Mouse (Mus musculus) brain, embryonic 14.5 days (tissue): ENCODE results near the gene Ptgis. TPM values are rescaled to one million over a fixed set of nuclear protein-coding genes. Genes with fewer than 3 reads are reported as not detected.

ENCODE experiments used
- DNase-seq: peaks from one replicate; pipeline ENCODE4 v3.0.0-alpha.2; 2011; ENCODE audit warnings: low read depth
- CTCF ChIP-seq: fragments of 200-500 bp; IDR thresholded peaks from 2 replicates; pipeline ENCODE4 v1.5.1; 2012; ENCODE audit warnings: inconsistent platforms, mild to moderate bottlenecking, moderate library complexity, borderline replicate concordance; ENCODE audit not compliant: insufficient read depth, insufficient read length; ENCODE audit errors: extremely low read depth
- POLR2A ChIP-seq: fragments of 200-500 bp; IDR thresholded peaks from 2 replicates; pipeline ENCODE4 v1.6.1; 2012; ENCODE audit warnings: mild to moderate bottlenecking, inconsistent platforms, borderline replicate concordance; ENCODE audit not compliant: poor library complexity, insufficient read depth, insufficient read length, severe bottlenecking; ENCODE audit errors: extremely low read depth
- polyA plus RNA-seq: library from polyadenylated mRNA; depleted of rRNA; stranded (reverse); fragments of >200 nt; gene quantifications from 2 replicates; pipeline ENCODE4 v1.2.3, GENCODE M21; 2012

Ptgis gene
- polyA plus RNA-seq, 1 experiment = 6.1 TPM

DNA sequence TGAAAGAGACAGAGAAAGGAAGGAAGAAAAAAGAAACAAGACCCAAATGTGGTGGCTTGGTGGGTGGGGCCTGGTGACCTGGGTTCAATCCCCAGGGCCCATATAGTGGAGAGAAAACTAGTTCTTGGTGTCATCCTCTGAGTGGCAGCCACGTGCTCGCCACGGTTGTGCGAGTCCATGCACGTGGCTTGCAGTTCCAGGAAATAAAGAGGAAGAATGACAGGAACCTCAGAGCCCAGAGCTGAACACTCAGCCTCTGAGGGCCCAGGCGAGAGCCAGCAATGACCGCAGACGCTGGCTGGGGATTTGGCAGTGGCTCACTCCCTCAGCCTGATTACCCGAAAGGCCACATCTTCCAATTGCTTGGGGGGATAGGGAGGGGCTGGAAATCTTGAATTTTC lies 30.7 kb upstream of the Ptgis start:
- TF ChIP-seq POLR2A = no peak
- no peak for TF ChIP-seq CTCF
- no peak for DNase-seq

DNA sequence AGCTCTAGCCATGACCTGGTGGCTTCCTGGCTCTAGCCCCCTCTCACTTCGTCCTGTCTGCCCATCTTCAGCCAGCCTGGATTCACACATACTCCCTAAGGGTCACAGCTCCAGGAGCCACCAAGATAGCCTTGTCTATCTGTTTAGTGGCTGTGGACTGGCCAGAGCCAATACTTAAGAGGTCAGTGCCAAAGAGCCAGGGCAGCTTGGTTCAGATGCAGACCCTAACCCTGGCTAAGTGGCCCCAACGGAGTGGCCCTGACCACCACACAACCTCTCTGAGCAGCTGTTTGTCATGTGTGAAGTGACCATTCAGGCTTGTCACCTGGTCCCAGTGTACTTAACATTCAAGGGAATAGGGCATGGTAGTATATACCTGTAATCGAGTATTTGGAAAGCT lies 30.1 kb upstream of the Ptgis start:
- TF ChIP-seq CTCF (no peak), POLR2A (no peak)
- DNase-seq = no peak

DNA sequence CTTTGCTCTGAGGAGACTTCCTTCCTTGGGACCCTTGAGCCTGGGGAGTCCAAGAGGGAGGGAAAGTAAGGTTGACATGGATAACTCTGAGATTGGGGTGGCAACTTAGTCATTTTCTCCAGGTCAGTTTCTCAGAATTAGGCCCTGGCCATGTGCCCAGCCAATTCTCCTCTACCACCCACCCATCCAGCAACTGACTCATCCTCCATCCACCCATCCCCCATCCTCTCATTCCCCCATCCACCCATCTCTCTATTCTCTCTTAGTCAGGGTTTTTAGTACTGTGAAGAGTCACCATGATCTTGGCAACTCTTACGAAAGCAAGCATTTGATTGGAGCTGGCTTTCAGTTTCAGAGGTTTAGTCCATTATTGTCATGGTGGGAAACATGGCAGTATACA lies 28.3 kb upstream of the Ptgis start:
- no peak for DNase-seq

DNA sequence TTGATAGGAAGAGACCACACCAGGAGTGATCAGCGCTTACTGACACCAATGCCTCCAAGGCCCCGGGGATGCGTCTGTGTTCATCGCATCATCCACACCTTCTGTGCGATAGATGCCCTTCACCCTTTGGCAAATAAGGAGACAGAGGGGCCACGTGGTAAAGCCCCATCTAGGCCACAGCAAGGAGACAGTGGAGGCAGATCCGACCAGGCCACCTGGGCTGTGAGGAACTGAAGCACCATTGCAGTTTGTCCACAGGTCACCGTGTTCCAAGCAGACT lies 27.9 kb upstream of the Ptgis start:
- no peak for DNase-seq

More for the DNA sequence above, 28.3 kb upstream of the Ptgis start:
- TF ChIP-seq CTCF = no peak
- no peak for TF ChIP-seq POLR2A

DNA sequence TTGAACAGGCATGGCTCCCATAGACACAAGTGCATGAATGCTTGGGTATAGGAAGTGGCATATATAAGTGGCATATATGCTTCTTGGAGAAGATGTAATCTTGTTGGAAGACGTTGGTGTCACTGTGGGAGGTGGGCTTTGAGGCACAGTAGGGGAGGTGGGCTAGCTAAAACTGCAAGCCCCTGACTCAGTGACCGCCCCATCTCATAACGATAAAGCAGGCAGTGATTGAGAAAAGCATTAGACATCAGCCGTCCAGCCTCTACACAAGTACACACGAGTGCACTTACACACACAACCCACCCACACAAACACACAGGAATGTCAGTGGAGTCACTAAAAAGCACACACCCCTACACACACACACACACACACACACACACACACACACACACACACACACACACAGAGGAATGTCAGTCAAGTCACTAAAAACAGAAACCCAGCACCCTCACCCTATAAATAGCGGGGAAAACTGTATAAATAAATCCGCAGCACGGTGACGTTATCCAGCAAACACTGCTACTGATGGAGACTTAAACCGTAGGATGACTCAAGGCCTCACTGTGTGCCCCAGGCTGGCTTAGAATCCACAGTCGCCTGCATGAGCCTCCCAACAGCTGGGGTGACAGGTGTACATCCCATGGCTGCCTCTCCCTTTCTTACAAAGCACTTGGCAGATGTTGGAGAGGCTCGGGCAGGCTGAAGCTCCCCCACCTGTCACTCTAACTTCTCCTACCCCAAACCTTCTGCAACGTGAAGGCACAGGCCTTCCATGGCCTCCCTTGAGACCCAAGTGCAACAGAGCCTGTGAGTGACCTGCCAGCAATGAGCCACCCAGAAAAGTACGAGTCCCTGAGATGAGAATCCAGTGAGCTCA lies 27.4 kb upstream of the Ptgis start:
- no peak for DNase-seq
- no peak for TF ChIP-seq POLR2A
- no peak for TF ChIP-seq CTCF

More for the DNA sequence above, 27.9 kb upstream of the Ptgis start:
- TF ChIP-seq POLR2A (no peak), CTCF (no peak)

DNA sequence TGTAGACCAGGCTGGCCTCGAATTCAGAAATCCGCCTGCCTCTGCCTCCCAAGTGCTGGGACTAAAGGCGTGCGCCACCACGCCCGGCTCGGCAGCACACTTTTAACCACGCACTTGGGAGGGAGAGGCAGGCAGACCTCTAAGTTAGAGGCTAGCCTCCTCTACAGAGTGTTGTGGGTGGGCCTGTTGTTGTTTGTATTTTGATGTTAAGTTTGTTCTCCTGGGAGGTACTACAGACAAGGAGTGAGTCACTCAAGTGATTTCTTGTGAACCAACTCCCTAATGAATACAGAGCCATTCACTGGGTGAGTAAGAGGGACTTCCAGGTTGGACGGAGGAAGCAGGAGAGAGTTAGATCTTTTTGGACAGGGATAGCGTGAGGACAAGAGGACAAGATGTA lies 25.8 kb upstream of the Ptgis start:
- TF ChIP-seq POLR2A = no peak
- TF ChIP-seq CTCF = no peak
- DNase-seq = no peak

DNA sequence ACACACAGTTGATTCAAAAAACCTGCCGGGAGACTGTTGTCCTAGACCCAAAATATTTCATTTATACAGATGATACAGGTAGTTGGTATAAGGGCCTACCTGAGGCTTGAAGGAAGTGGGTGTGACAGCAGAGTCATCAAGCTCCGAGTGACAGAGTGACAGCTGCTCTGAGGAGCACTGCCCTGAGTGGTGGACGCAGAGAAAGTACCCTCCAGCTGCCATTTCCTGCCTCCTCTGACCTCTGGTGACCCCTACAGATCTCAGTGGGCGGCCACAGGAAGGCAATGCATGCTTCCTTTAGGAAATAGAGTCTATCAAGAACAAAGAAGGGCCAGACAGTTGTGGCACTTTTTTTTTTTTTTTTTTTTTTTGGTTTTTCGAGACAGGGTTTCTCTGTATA lies 25.4 kb upstream of the Ptgis start:
- TF ChIP-seq POLR2A = no peak
- no peak for TF ChIP-seq CTCF
- DNase-seq = no peak

DNA sequence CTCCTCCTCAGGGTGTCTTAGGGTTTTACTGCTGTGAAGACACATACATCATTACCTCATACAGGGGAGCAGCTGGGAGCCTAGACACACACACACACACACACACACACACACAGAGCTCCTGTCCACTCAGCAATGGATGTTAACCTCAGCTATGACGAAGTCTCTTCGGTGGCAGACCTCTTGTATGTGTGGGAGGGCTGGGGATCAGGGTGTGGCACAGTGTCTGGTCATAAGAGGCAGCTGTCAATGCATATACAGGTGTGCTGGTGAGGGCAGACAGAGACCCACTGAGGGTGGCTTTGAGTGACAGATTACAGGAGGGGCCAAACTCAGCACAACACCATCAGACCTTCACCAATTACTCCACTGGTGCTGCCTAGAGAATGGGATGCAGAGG lies 24.6 kb upstream of the Ptgis start:
- TF ChIP-seq POLR2A (no peak), CTCF (no peak)
- DNase-seq = no peak

DNA sequence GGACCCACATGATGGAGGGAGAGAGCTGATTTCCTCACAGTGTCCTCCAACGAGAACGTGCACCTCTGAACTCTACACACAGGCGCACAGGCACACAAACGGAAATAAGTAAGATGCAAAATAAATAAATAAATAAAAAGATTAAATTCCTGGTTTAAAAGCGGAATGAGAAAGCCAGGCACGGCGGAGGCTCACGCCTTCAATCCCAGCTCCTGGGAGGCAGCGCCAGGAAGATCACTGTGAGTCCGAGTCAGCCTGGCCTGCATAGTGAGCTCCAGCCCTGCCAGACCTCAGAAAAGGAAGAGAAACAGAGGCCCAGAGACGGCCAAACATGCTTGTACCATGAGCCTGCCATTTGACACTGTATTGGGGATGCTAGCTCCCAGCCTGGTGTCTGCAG lies 23.5 kb upstream of the Ptgis start:
- DNase-seq = no peak
- TF ChIP-seq CTCF (no peak), POLR2A (no peak)

DNA sequence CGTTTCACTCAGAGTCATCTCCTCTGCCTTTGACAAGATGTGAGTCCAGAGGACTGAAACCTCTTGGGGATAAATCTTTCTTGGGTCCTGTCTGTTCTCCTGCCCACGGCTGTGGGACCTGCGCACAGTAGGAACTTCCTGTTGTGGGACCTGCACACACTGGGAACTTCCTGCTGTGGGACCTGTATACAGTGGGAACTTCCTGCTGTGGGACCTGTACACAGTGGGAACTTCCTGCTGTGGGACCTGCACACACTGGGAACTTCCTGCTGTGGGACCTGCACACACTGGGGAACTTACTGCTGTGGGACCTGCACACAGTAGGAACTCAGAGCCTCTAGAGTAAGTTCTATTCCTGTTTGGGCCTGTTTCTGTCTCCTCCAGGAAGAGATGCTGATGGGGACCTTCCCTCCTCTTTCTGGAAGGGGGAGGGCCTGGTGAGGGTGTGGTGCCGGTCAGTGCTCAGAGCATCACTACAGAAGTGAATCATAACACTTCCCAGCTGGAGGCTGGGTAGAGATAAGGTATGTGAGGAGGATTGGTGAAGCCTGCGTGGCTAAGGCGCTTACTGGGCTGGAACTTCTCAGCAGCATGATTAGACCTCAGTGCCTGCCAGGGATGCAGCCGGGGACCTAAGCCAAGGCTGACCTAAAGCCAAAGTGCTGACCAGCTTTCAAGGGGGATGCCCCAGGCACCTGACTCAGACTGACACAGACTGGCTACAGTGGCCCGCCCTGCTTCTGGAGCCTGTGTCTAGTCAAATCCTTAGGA lies 22.8 kb upstream of the Ptgis start:
- DNase-seq = no peak

DNA sequence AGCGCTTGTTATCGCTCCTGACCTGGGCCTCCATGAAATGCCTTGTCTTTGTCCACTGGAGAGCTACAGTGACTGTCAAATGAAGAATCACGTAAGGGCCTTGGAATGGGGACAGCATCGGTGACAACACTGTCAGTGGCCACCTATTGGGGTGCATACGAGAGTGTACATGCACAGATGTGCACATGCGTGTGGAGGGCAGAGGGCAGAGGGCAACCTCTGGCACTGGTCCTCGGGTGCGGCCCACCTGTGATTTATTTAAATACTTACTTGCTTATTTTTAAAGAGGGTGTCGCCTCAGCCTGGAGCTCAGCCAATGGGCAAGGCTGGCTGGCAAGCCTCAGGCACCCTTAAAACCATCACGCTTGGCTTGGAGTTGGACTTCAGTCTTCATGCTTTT lies 22.0 kb upstream of the Ptgis start:
- TF ChIP-seq CTCF = no peak
- no peak for TF ChIP-seq POLR2A
- DNase-seq = no peak

More for the DNA sequence above, 22.8 kb upstream of the Ptgis start:
- TF ChIP-seq CTCF = no peak
- TF ChIP-seq POLR2A = no peak
